Mouse (Mus musculus) small intestine, adult 2 months (tissue): ENCODE data around the gene Tuba3a.

ENCODE experiments used
- CTCF ChIP-seq: fragments of 200-500 bp; IDR thresholded peaks from 2 replicates; pipeline ENCODE4 v1.5.1; 2012; ENCODE audit warnings: low read depth, mild to moderate bottlenecking, control low read depth, inconsistent platforms, low read length, moderate library complexity, mixed read lengths; ENCODE audit not compliant: insufficient replicate concordance, insufficient read length; ENCODE audit errors: extremely low read depth
- POLR2A ChIP-seq: fragments of 200-500 bp; IDR thresholded peaks from 2 replicates; pipeline ENCODE4 v1.6.1; 2012; ENCODE audit warnings: low read depth, mild to moderate bottlenecking, control low read depth, inconsistent platforms, low read length, moderate library complexity

GRCm38 (mm10) chr6:125284751-125285150, 1.1 kb downstream of the Tuba3a start:
- TF ChIP-seq CTCF (no peak), POLR2A (no peak)
